In the genomic region with DNA sequence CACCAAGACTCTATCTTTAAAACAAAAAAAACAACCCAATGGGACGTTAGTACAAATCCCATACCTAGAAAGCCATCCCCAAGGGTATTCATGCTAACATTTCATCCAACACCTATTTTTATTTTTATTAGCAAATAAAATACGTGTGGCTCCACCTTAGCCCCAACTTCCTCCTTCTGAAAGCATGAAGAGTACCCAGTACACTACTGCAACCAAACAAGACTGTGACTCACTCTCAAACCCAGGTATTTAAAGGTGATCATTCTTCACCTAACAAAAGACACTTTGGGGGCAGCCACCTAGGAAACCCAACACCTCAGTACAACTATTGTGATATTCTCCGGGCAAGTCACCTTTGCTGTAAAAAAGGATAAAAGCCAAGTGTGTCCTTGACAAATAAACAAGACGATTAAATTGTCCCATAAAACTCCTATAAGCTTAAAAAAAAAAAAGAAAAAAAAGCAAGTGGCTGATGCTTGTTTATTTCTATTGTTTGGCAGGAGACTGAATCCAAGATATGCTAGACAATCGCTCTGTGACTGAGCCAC, we compare ENCODE assay signal across 8 mouse cellular contexts. TPM values are rescaled to one million over a fixed set of nuclear protein-coding genes. Genes with fewer than 3 reads are reported as not detected.
DNase-seq lines count a peak whose midpoint lies in the region; ATAC-seq lines count a peak whose summit lies in the region.

No protein-coding gene starts in this region.

- H3K4me3 ChIP-seq in erythroblast, embryonic 14.5 days (replicated peaks): peak overlapping the region; percentile 97
- H3K4me3 ChIP-seq in forebrain, embryonic 15.5 days: peak overlapping the region; percentile 100
- peak overlapping the region; percentile 98 for H3K4me3 ChIP-seq in liver, embryonic 16.5 days (ENCODE audit: low read depth, low read length)

- DNase-seq in 416B (ENCODE audit: low read depth): peak; percentile 36
- no peak for DNase-seq in gastrocnemius, adult 8-10 months (ENCODE audit: low spot score in 2 of 2)
- DNase-seq in cerebellum, adult 18-20 months: no peak
- DNase-seq in ovary, postnatal 14 days (ENCODE audit: low spot score): no peak

- peaks cover 32% of the 10 kb centered on the region for H3K4me1 ChIP-seq in erythroblast, embryonic 14.5 days (ENCODE audit: control insufficient read depth)
- peaks cover 39% of the 10 kb centered on the region for H3K4me1 ChIP-seq in forebrain, embryonic 15.5 days
- H3K4me1 ChIP-seq in liver, embryonic 16.5 days (ENCODE audit: control insufficient read depth, low read depth, low read length): peaks cover 13% of the 10 kb centered on the region

- ATAC-seq in erythroblast, adult 5-6 weeks (replicated peaks; ENCODE audit: low FRiP score, poor library complexity, severe bottlenecking): no peak
- no peak for ATAC-seq in forebrain, embryonic 15.5 days (replicated peaks)
- no peak for ATAC-seq in liver, embryonic 16.5 days (ENCODE audit: low read depth)

- peaks cover 44% of the 10 kb centered on the region for H3K36me3 ChIP-seq in erythroblast, embryonic 14.5 days (ENCODE audit: control insufficient read depth)
- peaks cover 20% of the 10 kb centered on the region for H3K36me3 ChIP-seq in forebrain, embryonic 15.5 days
- peaks cover 18% of the 10 kb centered on the region for H3K36me3 ChIP-seq in liver, embryonic 16.5 days (ENCODE audit: control insufficient read depth, insufficient read depth)

- H3K9ac ChIP-seq in forebrain, embryonic 15.5 days (replicated peaks): peak overlapping the region; percentile 99
- H3K9ac ChIP-seq in liver, embryonic 16.5 days (ENCODE audit: low read depth, low read length): peak overlapping the region; percentile 99

- WGBS in forebrain, embryonic 15.5 days: 28% methylated on average over 5 of the region's 5 CpGs
- 12% methylated on average over 5 of the region's 5 CpGs for WGBS in liver, embryonic 16.5 days (ENCODE audit: insufficient replicate concordance)

- peak overlapping the region; percentile 97 for H3K27ac ChIP-seq in forebrain, embryonic 15.5 days (replicated peaks)
- peak overlapping the region; percentile 91 for H3K27ac ChIP-seq in liver, embryonic 16.5 days (ENCODE audit: low read length)

- H3K4me2 ChIP-seq in forebrain, embryonic 15.5 days (replicated peaks): peak overlapping the region; percentile 83
- peak overlapping the region; percentile 98 for H3K4me2 ChIP-seq in liver, embryonic 16.5 days (ENCODE audit: low read depth, low read length)

- H3K9me3 ChIP-seq in erythroblast, embryonic 14.5 days (ENCODE audit: control insufficient read depth, low read length): no peaks in the 10 kb centered on the region
- no peaks in the 10 kb centered on the region for H3K9me3 ChIP-seq in forebrain, embryonic 15.5 days
- H3K9me3 ChIP-seq in liver, embryonic 16.5 days (replicated peaks; ENCODE audit: control insufficient read depth, low read length): no peaks in the 10 kb centered on the region

- no peaks in the 10 kb centered on the region for H3K27me3 ChIP-seq in erythroblast, embryonic 14.5 days (ENCODE audit: control insufficient read depth)
- no peaks in the 10 kb centered on the region for H3K27me3 ChIP-seq in forebrain, embryonic 15.5 days
- no peaks in the 10 kb centered on the region for H3K27me3 ChIP-seq in liver, embryonic 16.5 days (ENCODE audit: control insufficient read depth, insufficient read depth, low read depth, low read length)

RNA-seq across cellular contexts. Expression of a gene that starts 1.4 kb away (rescaled TPM):
- 18.5 and 18.7 TPM in 2 replicates for polyA plus RNA-seq in erythroblast, embryonic 14.5 days (2012)
- total RNA-seq in erythroblast, adult 5-6 weeks (2015; ENCODE audit: low replicate concordance): 63.7 and 79.4 TPM in 2 replicates
- 93.5 and 98.1 TPM in 2 replicates for total RNA-seq in erythroblast, adult 5-6 weeks (2017; ENCODE audit: low replicate concordance)
- 405 and 408 TPM in 2 replicates for polyA plus RNA-seq in forebrain, embryonic 15.5 days (2015; fragmentation: Nextera tagmentation; extraction: Ambion mirVana)
- polyA plus RNA-seq in liver, embryonic 16.5 days (2015; fragmentation: Nextera tagmentation; extraction: Ambion mirVana): 167 TPM in 2 replicates
- 10 to 100 TPM; 85.4 to 90.6 (median 87.9) TPM for total RNA-seq in gastrocnemius, adult 8-10 months (2022)

RNA-seq across cellular contexts. Expression of a gene that starts 23.1 kb away (rescaled TPM):
- 0.16 and 0.17 TPM in 2 replicates for polyA plus RNA-seq in erythroblast, embryonic 14.5 days (2012)
- total RNA-seq in erythroblast, adult 5-6 weeks (2015; ENCODE audit: low replicate concordance): 1.5 and 5.0 TPM in 2 replicates
- 7.5 and 10.9 TPM in 2 replicates for total RNA-seq in erythroblast, adult 5-6 weeks (2017; ENCODE audit: low replicate concordance)
- polyA plus RNA-seq in forebrain, embryonic 15.5 days (2015; fragmentation: Nextera tagmentation; extraction: Ambion mirVana): 2.6 and 4.4 TPM in 2 replicates
- polyA plus RNA-seq in liver, embryonic 16.5 days (2015; fragmentation: Nextera tagmentation; extraction: Ambion mirVana): 1.7 and 2.9 TPM in 2 replicates
- 1 to 10 TPM in 1 of 4 experiments, under 1 TPM in 2, not detected in 1; 0.59 to 1.9 (median 0.88) TPM for total RNA-seq in gastrocnemius, adult 8-10 months (2022)

RNA-seq across cellular contexts. Expression of a gene that starts 50.5 kb away (rescaled TPM):
- polyA plus RNA-seq in erythroblast, embryonic 14.5 days (2012): 0.30 and 0.39 TPM in 2 replicates
- total RNA-seq in erythroblast, adult 5-6 weeks (2015; ENCODE audit: low replicate concordance): 0.19 and 2.1 TPM in 2 replicates
- total RNA-seq in erythroblast, adult 5-6 weeks (2017; ENCODE audit: low replicate concordance): 2.1 and 3.6 TPM in 2 replicates
- 16.0 and 16.9 TPM in 2 replicates for polyA plus RNA-seq in forebrain, embryonic 15.5 days (2015; fragmentation: Nextera tagmentation; extraction: Ambion mirVana)
- polyA plus RNA-seq in liver, embryonic 16.5 days (2015; fragmentation: Nextera tagmentation; extraction: Ambion mirVana): 0.93 and 0.99 TPM in 2 replicates
- total RNA-seq in gastrocnemius, adult 8-10 months (2022): 1 to 10 TPM in 2 of 4 experiments, under 1 TPM in 2; 0.92 to 1.5 (median 1.2) TPM

RNA-seq across cellular contexts. Expression of a gene that starts 56.7 kb away (rescaled TPM):
- polyA plus RNA-seq in erythroblast, embryonic 14.5 days (2012): 6.8 TPM in 2 replicates
- total RNA-seq in erythroblast, adult 5-6 weeks (2015; ENCODE audit: low replicate concordance): 26.7 and 51.0 TPM in 2 replicates
- 14.7 and 23.7 TPM in 2 replicates for total RNA-seq in erythroblast, adult 5-6 weeks (2017; ENCODE audit: low replicate concordance)
- polyA plus RNA-seq in forebrain, embryonic 15.5 days (2015; fragmentation: Nextera tagmentation; extraction: Ambion mirVana): 218 TPM in 2 replicates
- 130 and 141 TPM in 2 replicates for polyA plus RNA-seq in liver, embryonic 16.5 days (2015; fragmentation: Nextera tagmentation; extraction: Ambion mirVana)
- total RNA-seq in gastrocnemius, adult 8-10 months (2022): 10 to 100 TPM; 16.0 to 23.8 (median 19.5) TPM
